Mouse (Mus musculus): ENCODE data around the gene Sdc4.

GRCm38 (mm10) chr2:164448921-164449320 is 5.2 kb upstream of the Sdc4 start:
- TF ChIP-seq GATA1 (IDR thresholded peaks at IDR 0.05; ENCODE audit: borderline replicate concordance, low read length) = no peak
- TF ChIP-seq FLI1 (IDR thresholded peaks at IDR 0.05; ENCODE audit: low read length) = no peak

All from megakaryocyte, embryonic 14.5 days (primary cell).